Mouse (Mus musculus) hindbrain, postnatal 0 days (tissue): Measurements from ENCODE around the gene Ptp4a2. TPM values are rescaled to one million over a fixed set of nuclear protein-coding genes. Genes with fewer than 3 reads are reported as not detected.

ENCODE experiments used
- ATAC-seq: fragments of 200-750 bp; cut with Nextera tagmentation; 2 replicates; pipeline ENCODE4 v1.8.0; 2017; ENCODE audit warnings: mild to moderate bottlenecking, moderate TSS enrichment, moderate library complexity
- DNase-seq: peaks from one replicate; pipeline ENCODE4 v3.0.0-alpha.2; 2015; ENCODE audit warnings: low spot score
- H3K27ac ChIP-seq: fragments of 300-500 bp; sonication (generic); 2 replicates; pipeline ENCODE4 v1.5.1; 2014; ENCODE audit warnings: mild to moderate bottlenecking
- H3K27me3 ChIP-seq: fragments of 300-500 bp; sonication (generic); 2 replicates; pipeline ENCODE4 v1.6.1; 2014; ENCODE audit warnings: low read length, mixed read lengths; ENCODE audit not compliant: insufficient read depth
- H3K36me3 ChIP-seq: fragments of 300-500 bp; sonication (generic); 2 replicates; pipeline ENCODE4 v1.6.1; 2014; ENCODE audit warnings: low read length, mixed read lengths; ENCODE audit not compliant: insufficient read depth
- H3K4me1 ChIP-seq: fragments of 300-500 bp; sonication (generic); 2 replicates; pipeline ENCODE4 v1.6.1; 2014; ENCODE audit warnings: antibody characterized with exemption, low read length, mixed read lengths; ENCODE audit not compliant: insufficient read depth
- H3K4me2 ChIP-seq: fragments of 300-500 bp; sonication (generic); 2 replicates; pipeline ENCODE4 v1.6.1; 2014; ENCODE audit warnings: low read depth, mild to moderate bottlenecking, low read length, moderate library complexity, mixed read lengths
- H3K4me3 ChIP-seq: fragments of 300-500 bp; sonication (generic); 2 replicates; pipeline ENCODE4 v1.5.1; 2014; ENCODE audit warnings: low read length
- H3K9ac ChIP-seq: fragments of 300-500 bp; sonication (generic); replicated peaks from 2 replicates; pipeline ENCODE4 v1.6.1; 2014; ENCODE audit warnings: mild to moderate bottlenecking, low read length, moderate library complexity, mixed read lengths
- H3K9me3 ChIP-seq: fragments of 300-500 bp; sonication (generic); 2 replicates; pipeline ENCODE4 v1.6.1; 2016; ENCODE audit warnings: low read length, mixed read lengths
- CTCF ChIP-seq: IDR thresholded peaks from 2 replicates; pipeline ENCODE4 v1.5.1; 2016; ENCODE audit warnings: antibody characterized with exemption, control low read depth, low read depth
- WGBS: fragments of 180-500 bp; shearing (Covaris S2); extraction: QIAGEN DNeasy Blood & Tissue Kit; methylation state at CpG from one replicate; pipeline ENCODE4 v1.1.7; 2014; 5-methylcytosine and 5-hydroxymethylcytosine counted together
- polyA plus RNA-seq: library from polyadenylated mRNA; unstranded; fragments of >200 nt; fragmentation: Nextera tagmentation; extraction: Ambion mirVana; gene quantifications from 2 replicates; pipeline ENCODE4 v1.2.1, GENCODE M21; 2015
- total RNA-seq: library from RNA; depleted of rRNA; stranded (reverse); fragments of >200 nt; gene quantifications from 2 replicates; pipeline ENCODE4 v1.2.3, GENCODE M21; 2014

Ptp4a2 gene
- total and polyA plus RNA-seq, 2 experiments from 2014 or later = 83.5 to 243 TPM

GRCm38 (mm10) chr4:129874805-129875204 lies 63.8 kb downstream of the Ptp4a2 start:
- 87% methylated on average over 10 of the region's 10 CpGs for WGBS
- no peak overlapping the region for H3K4me2 ChIP-seq

GRCm38 (mm10) chr4:129875406-129875805 lies 64.4 kb downstream of the Ptp4a2 start:
- ATAC-seq (no peak), DNase-seq (no peak)
- Histone ChIP-seq H3K27me3 (no peaks in the 10 kb centered on the region), H3K9ac (no peak overlapping the region), H3K36me3 (no peaks in the 10 kb centered on the region), H3K4me2 (no peak overlapping the region), H3K4me3 (no peak overlapping the region), H3K27ac (no peak overlapping the region), H3K4me1 (peaks cover 12% of the 10 kb centered on the region), H3K9me3 (no peaks in the 10 kb centered on the region)
- WGBS = 81% methylated on average over 11 of the region's 11 CpGs
- no peak for TF ChIP-seq CTCF

More at GRCm38 (mm10) chr4:129874805-129875204, 63.8 kb downstream of the Ptp4a2 start:
- H3K9me3 ChIP-seq = no peaks in the 10 kb centered on the region
- no peaks in the 10 kb centered on the region for H3K27me3 ChIP-seq
- H3K27ac ChIP-seq = no peak overlapping the region
- no peak for TF ChIP-seq CTCF
- H3K4me3 ChIP-seq = no peak overlapping the region
- no peak overlapping the region for H3K9ac ChIP-seq
- DNase-seq (no peak), ATAC-seq (no peak)
- peaks cover 12% of the 10 kb centered on the region for H3K4me1 ChIP-seq
- no peaks in the 10 kb centered on the region for H3K36me3 ChIP-seq

GRCm38 (mm10) chr4:129876831-129877764 lies 66.1 kb downstream of the Ptp4a2 start:
- peak overlapping the region; percentile 33; the same call in 1 of the 2 replicates for H3K9ac ChIP-seq
- WGBS = 12% methylated on average over 21 of the region's 21 CpGs
- peak overlapping the region; percentile 83 for H3K27ac ChIP-seq
- H3K4me3 ChIP-seq = peak overlapping the region; percentile 24
- H3K4me2 ChIP-seq = peak overlapping the region; percentile 58
- no peaks in the 10 kb centered on the region for H3K27me3 ChIP-seq
- DNase-seq (peak; percentile 77), ATAC-seq (peak; percentile 76)
- no peaks in the 10 kb centered on the region for H3K36me3 ChIP-seq
- H3K4me1 ChIP-seq = peaks cover 12% of the 10 kb centered on the region
- TF ChIP-seq CTCF = no peak
- H3K9me3 ChIP-seq = no peaks in the 10 kb centered on the region

GRCm38 (mm10) chr4:129877967-129878655 lies 67.1 kb downstream of the Ptp4a2 start:
- Histone ChIP-seq H3K36me3 (no peaks in the 10 kb centered on the region), H3K27ac (peak overlapping the region; percentile 83), H3K4me2 (peak overlapping the region; percentile 58), H3K4me1 (peaks cover 12% of the 10 kb centered on the region), H3K4me3 (no peak overlapping the region), H3K9me3 (no peaks in the 10 kb centered on the region), H3K27me3 (no peaks in the 10 kb centered on the region), H3K9ac (0 out of 2 replicates have a peak overlapping the region, but pooled peaks have one; percentile 33)
- DNase-seq (no peak), ATAC-seq (no peak)
- TF ChIP-seq CTCF = no peak
- WGBS = 56% methylated on average over 11 of the region's 11 CpGs

- no peaks in the 10 kb centered on the region for H3K27me3 ChIP-seq
- DNase-seq = no peak
- H3K4me2 ChIP-seq = no peak overlapping the region
- WGBS = 73% methylated on average over 8 of the region's 8 CpGs
- no peak for ATAC-seq
- H3K4me3 ChIP-seq = no peak overlapping the region
- no peak overlapping the region for H3K27ac ChIP-seq
- H3K36me3 ChIP-seq = no peaks in the 10 kb centered on the region
- H3K9me3 ChIP-seq = no peaks in the 10 kb centered on the region
- no peak overlapping the region for H3K9ac ChIP-seq
- no peak for TF ChIP-seq CTCF
- H3K4me1 ChIP-seq = peaks cover 12% of the 10 kb centered on the region
Observed at GRCm38 (mm10) chr4:129878656-129879145, 67.7 kb downstream of the Ptp4a2 start.

GRCm38 (mm10) chr4:129879206-129879780 lies 68.3 kb downstream of the Ptp4a2 start:
- no peak overlapping the region for H3K27ac ChIP-seq
- H3K36me3 ChIP-seq = no peaks in the 10 kb centered on the region
- H3K4me2 ChIP-seq = no peak overlapping the region
- H3K9me3 ChIP-seq = no peaks in the 10 kb centered on the region
- H3K4me1 ChIP-seq = peaks cover 14% of the 10 kb centered on the region
- TF ChIP-seq CTCF = no peak
- H3K9ac ChIP-seq = no peak overlapping the region
- H3K4me3 ChIP-seq = no peak overlapping the region
- DNase-seq (no peak), ATAC-seq (no peak)
- WGBS = 67% methylated on average over 4 of the region's 4 CpGs
- no peaks in the 10 kb centered on the region for H3K27me3 ChIP-seq
